Mouse (Mus musculus) cerebellum, adult 18-20 months (tissue): ENCODE results near the gene Nrde2.
"Not testable (repeated sequence)": the region's sequence is repeated elsewhere in the genome, so short reads cannot be mapped to it uniquely, and the experiment has no call there.

Experiments used
- DNase-seq, 2 experiments: peaks; one replicate each; pipeline ENCODE4 v3.0.0; 2021

The Nrde2 gene

GRCm38 (mm10) chr12:100159261-100159975 lies at the start of gene Nrde2:
Gene Nrde2, minus strand, starts transcription at chr12:100159653.
- DNase-seq: peak; percentile 91 to 95

GRCm38 (mm10) chr12:100206926-100207325 lies 47.5 kb upstream of the Nrde2 start:
- DNase-seq: no peak

GRCm38 (mm10) chr12:100206521-100206920 lies 47.1 kb upstream of the Nrde2 start:
- no peak for DNase-seq

- DNase-seq: no peak
Observed at GRCm38 (mm10) chr12:100205156-100205555, 45.7 kb upstream of the Nrde2 start.

- DNase-seq: no peak
Observed at GRCm38 (mm10) chr12:100203759-100204158, 44.3 kb upstream of the Nrde2 start.

- DNase-seq: peak; percentile 96
Observed at GRCm38 (mm10) chr12:100201838-100202237, 42.4 kb upstream of the Nrde2 start.

GRCm38 (mm10) chr12:100201363-100201711 lies 41.9 kb upstream of the Nrde2 start:
- no peak for DNase-seq

GRCm38 (mm10) chr12:100200645-100201362 lies 41.4 kb upstream of the Nrde2 start:
- DNase-seq: peak; percentile 48 to 63

GRCm38 (mm10) chr12:100199891-100200644 lies 40.6 kb upstream of the Nrde2 start:
- DNase-seq: peak; percentile 80 to 82

- peak; percentile 89 to 97 for DNase-seq
Observed at GRCm38 (mm10) chr12:100198967-100199660, 39.7 kb upstream of the Nrde2 start, which contains the start of gene Calm1. Gene Calm1, plus strand, starts transcription at chr12:100199435.

GRCm38 (mm10) chr12:100196786-100197185 lies 37.3 kb upstream of the Nrde2 start:
- DNase-seq: no peak

GRCm38 (mm10) chr12:100194181-100194580 lies 34.7 kb upstream of the Nrde2 start:
- no peak for DNase-seq

- DNase-seq: no peak
Observed at GRCm38 (mm10) chr12:100190802-100191201, 31.3 kb upstream of the Nrde2 start.

- peak in 1 of 2 experiments; percentile 38 for DNase-seq
Observed at GRCm38 (mm10) chr12:100187756-100188430, 28.4 kb upstream of the Nrde2 start.

GRCm38 (mm10) chr12:100187013-100187755 lies 27.7 kb upstream of the Nrde2 start:
- DNase-seq: peak; percentile 99

- peak; percentile 61 to 63 for DNase-seq
Observed at GRCm38 (mm10) chr12:100186376-100186775, 26.9 kb upstream of the Nrde2 start.

GRCm38 (mm10) chr12:100185897-100186296 lies 26.4 kb upstream of the Nrde2 start:
- DNase-seq: no peak

- DNase-seq: not testable (repeated sequence)
Observed at GRCm38 (mm10) chr12:100184976-100185375, 25.5 kb upstream of the Nrde2 start.

GRCm38 (mm10) chr12:100183970-100184369 lies 24.5 kb upstream of the Nrde2 start:
- DNase-seq: no peak

- no peak for DNase-seq
Observed at GRCm38 (mm10) chr12:100182676-100183075, 23.2 kb upstream of the Nrde2 start.

- no peak for DNase-seq
Observed at GRCm38 (mm10) chr12:100180802-100181201, 21.3 kb upstream of the Nrde2 start.
